Mouse (Mus musculus) forebrain, postnatal 0 days (tissue): ENCODE measurements at regions not wholly inside any gene's neighbourhood (a gene's known extent, or its start where the extent isn't known, plus 50 kb on each side); places are given as distances from the start of the nearest gene placed in this dataset.

ENCODE experiments used
- ATAC-seq: fragments of 200-750 bp; cut with Nextera tagmentation; 2 replicates; pipeline ENCODE4 v1.8.0; 2017; ENCODE audit warnings: mild to moderate bottlenecking, moderate library complexity
- DNase-seq: peaks from one replicate; pipeline ENCODE4 v3.0.0-alpha.2; 2015
- H3K27ac ChIP-seq: fragments of 300-500 bp; sonication (generic); 2 replicates; pipeline ENCODE4 v1.5.1; 2014; ENCODE audit warnings: low read depth, mild to moderate bottlenecking, antibody characterized with exemption, low read length, moderate library complexity, mixed read lengths
- H3K27me3 ChIP-seq: fragments of 300-500 bp; sonication (generic); 2 replicates; pipeline ENCODE4 v1.6.1; 2014; ENCODE audit warnings: mild to moderate bottlenecking, low read length, mixed read lengths; ENCODE audit not compliant: insufficient read depth
- H3K36me3 ChIP-seq: fragments of 300-500 bp; sonication (generic); 2 replicates; pipeline ENCODE4 v1.6.1; 2014; ENCODE audit warnings: mild to moderate bottlenecking, moderate library complexity; ENCODE audit not compliant: insufficient read depth
- H3K4me1 ChIP-seq: fragments of 300-500 bp; sonication (generic); 2 replicates; pipeline ENCODE4 v1.6.1; 2014; ENCODE audit warnings: antibody characterized with exemption; ENCODE audit not compliant: insufficient read depth
- H3K4me2 ChIP-seq: fragments of 300-500 bp; sonication (generic); 2 replicates; pipeline ENCODE4 v1.6.1; 2014; ENCODE audit warnings: low read depth, mild to moderate bottlenecking, moderate library complexity
- H3K4me3 ChIP-seq: fragments of 300-500 bp; sonication (generic); 2 replicates; pipeline ENCODE4 v1.5.1; 2014; ENCODE audit warnings: low read depth, low read length, mixed read lengths
- H3K9ac ChIP-seq: fragments of 300-500 bp; sonication (generic); 2 replicates; pipeline ENCODE4 v1.6.1; 2014; ENCODE audit warnings: mild to moderate bottlenecking
- H3K9me3 ChIP-seq: fragments of 300-500 bp; sonication (generic); 2 replicates; pipeline ENCODE4 v1.6.1; 2016; ENCODE audit warnings: low read length
- CTCF ChIP-seq: sonication (generic); IDR thresholded peaks from 2 replicates; pipeline ENCODE4 v1.5.1; 2016; ENCODE audit warnings: antibody characterized with exemption, control low read depth, low read depth
- WGBS: fragments of 180-500 bp; shearing (Covaris S2); extraction: QIAGEN DNeasy Blood & Tissue Kit; methylation state at CpG from one replicate; pipeline ENCODE4 v1.1.7; 2014; 5-methylcytosine and 5-hydroxymethylcytosine counted together

DNA sequence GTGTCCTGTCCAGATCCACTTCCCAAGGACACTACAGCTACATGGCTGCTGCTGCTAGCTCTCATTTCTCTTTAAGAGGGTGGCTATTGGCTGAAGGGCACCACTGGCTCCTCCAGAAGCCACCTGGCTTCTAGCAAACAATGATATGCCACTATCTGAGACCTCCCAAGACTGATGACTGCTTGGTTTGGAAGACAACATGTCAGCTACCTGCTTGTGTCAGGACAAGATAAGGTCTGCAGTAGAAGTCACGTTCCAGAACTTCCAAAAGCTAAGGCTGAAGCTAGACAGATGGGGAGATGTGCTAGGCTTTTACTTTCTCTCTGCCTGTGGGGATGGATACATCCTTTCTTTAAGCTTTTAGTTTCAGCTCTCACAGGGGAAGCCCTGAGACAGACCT, 528.4 kb upstream of the Fam92a start:
- no peak for DNase-seq

GRCm38 (mm10) chr4:12677814-12678213, 506.0 kb upstream of the Fam92a start:
- no peaks in the 10 kb centered on the region for H3K9me3 ChIP-seq
- DNase-seq (no peak), ATAC-seq (no peak)
- no peak overlapping the region for H3K4me3 ChIP-seq
- H3K4me1 ChIP-seq = no peaks in the 10 kb centered on the region
- H3K27ac ChIP-seq = no peak overlapping the region
- no peak for TF ChIP-seq CTCF
- no peaks in the 10 kb centered on the region for H3K27me3 ChIP-seq
- no peaks in the 10 kb centered on the region for H3K36me3 ChIP-seq
- no peak overlapping the region for H3K4me2 ChIP-seq
- WGBS = 62% methylated on average over 3 of the region's 3 CpGs
- no peak overlapping the region for H3K9ac ChIP-seq

More for the DNA sequence above, 528.4 kb upstream of the Fam92a start:
- ATAC-seq = no peak
- Histone ChIP-seq H3K27me3 (no peaks in the 10 kb centered on the region), H3K9ac (no peak overlapping the region), H3K4me2 (no peak overlapping the region), H3K27ac (no peak overlapping the region), H3K4me1 (0 out of 2 replicates have a peak, but pooled peaks cover 5% of the 10 kb centered on the region), H3K36me3 (no peaks in the 10 kb centered on the region), H3K9me3 (no peaks in the 10 kb centered on the region), H3K4me3 (no peak overlapping the region)
- TF ChIP-seq CTCF = no peak
- WGBS = 90% methylated on average over 1 of the region's 1 CpGs

- DNase-seq (no peak), ATAC-seq (no peak)
- H3K9ac ChIP-seq = no peak overlapping the region
- no peaks in the 10 kb centered on the region for H3K36me3 ChIP-seq
- no peak overlapping the region for H3K4me2 ChIP-seq
- WGBS = 49% methylated on average over 7 of the region's 7 CpGs
- H3K27me3 ChIP-seq = no peaks in the 10 kb centered on the region
- H3K27ac ChIP-seq = no peak overlapping the region
- TF ChIP-seq CTCF = no peak
- no peak overlapping the region for H3K4me3 ChIP-seq
- H3K9me3 ChIP-seq = no peaks in the 10 kb centered on the region
- no peaks in the 10 kb centered on the region for H3K4me1 ChIP-seq
Observed at GRCm38 (mm10) chr4:12671399-12671798, 499.6 kb upstream of the Fam92a start.

- H3K36me3 ChIP-seq = no peaks in the 10 kb centered on the region
- H3K9ac ChIP-seq = no peak overlapping the region
- H3K27me3 ChIP-seq = no peaks in the 10 kb centered on the region
- no peak overlapping the region for H3K4me2 ChIP-seq
- no peak overlapping the region for H3K27ac ChIP-seq
- no peaks in the 10 kb centered on the region for H3K9me3 ChIP-seq
- no peaks in the 10 kb centered on the region for H3K4me1 ChIP-seq
- DNase-seq (no peak), ATAC-seq (peak; percentile 58; the same call in 1 of the 2 replicates)
- TF ChIP-seq CTCF = no peak
- WGBS = 12% methylated on average over 2 of the region's 2 CpGs
- H3K4me3 ChIP-seq = no peak overlapping the region
Observed at GRCm38 (mm10) chr4:12663176-12663575, 491.4 kb upstream of the Fam92a start.

DNA sequence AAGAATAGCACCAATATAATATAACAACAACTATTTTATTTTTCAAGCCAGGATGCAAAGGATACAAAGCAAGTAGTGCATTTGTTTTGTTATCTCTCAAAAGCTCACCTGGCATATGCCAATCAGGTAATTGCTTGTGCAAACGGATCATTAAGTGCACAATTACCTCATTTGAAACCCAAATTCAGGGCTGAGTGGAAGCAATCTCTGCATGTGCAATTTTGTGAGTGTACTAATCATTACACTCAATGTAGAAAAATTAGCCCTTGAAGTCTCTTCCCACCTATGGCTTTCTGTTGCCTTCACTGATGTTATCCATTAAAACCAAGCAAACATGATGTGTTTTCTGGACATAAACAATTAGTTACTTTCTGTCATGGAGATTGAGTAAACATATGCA, 490.9 kb upstream of the Fam92a start:
- Histone ChIP-seq H3K4me1 (no peaks in the 10 kb centered on the region), H3K27me3 (no peaks in the 10 kb centered on the region), H3K9ac (no peak overlapping the region), H3K4me3 (no peak overlapping the region), H3K4me2 (no peak overlapping the region), H3K27ac (no peak overlapping the region), H3K36me3 (no peaks in the 10 kb centered on the region), H3K9me3 (no peaks in the 10 kb centered on the region)
- ATAC-seq = no peak
- 20% methylated on average over 1 of the region's 1 CpGs for WGBS
- no peak for DNase-seq
- TF ChIP-seq CTCF = no peak

DNA sequence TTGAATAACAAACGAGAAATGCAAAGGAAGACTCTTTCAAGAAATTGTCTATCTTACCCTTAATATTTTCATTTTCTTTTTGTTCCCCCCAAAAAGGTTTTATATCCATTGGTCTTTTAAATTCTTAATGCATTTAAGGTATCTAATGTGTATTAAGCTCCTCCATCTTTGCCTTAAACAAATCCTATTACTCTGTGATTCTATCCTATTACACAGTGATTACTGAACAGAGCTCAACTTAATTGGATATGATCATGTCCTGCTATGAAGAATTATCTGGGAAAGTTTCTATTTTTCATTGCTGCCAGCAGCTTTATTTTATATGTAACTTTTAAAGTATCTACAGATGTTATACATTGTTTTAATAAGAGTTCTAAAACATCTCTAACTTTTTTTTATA, 487.3 kb upstream of the Fam92a start:
- no peak overlapping the region for H3K4me2 ChIP-seq
- no peaks in the 10 kb centered on the region for H3K9me3 ChIP-seq
- no peak overlapping the region for H3K4me3 ChIP-seq
- H3K9ac ChIP-seq = no peak overlapping the region
- WGBS = 60% methylated on average over 1 of the region's 1 CpGs
- no peaks in the 10 kb centered on the region for H3K36me3 ChIP-seq
- DNase-seq (no peak), ATAC-seq (no peak)
- no peaks in the 10 kb centered on the region for H3K27me3 ChIP-seq
- no peak overlapping the region for H3K27ac ChIP-seq
- no peak for TF ChIP-seq CTCF
- H3K4me1 ChIP-seq = 0 out of 2 replicates have a peak, but pooled peaks cover 6% of the 10 kb centered on the region

DNA sequence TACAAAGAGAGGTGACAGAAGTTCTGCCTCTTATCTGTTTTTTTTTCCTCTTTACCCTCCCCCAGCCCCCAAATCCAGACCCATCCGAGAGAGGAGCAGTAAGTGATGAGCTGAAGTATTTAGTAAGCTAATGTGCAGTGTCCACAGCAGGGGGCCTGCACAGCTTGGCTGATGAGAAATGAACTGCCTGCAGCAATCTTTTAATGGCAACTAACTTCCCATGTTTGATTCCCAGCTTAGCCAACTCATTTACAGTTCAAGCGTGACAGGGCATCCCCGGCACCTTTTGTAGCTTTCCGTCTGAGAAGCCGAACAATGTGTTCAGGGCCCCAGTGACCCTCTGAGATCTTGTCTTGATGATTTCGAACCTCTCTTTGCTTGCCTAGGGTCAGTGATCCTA, 486.8 kb upstream of the Fam92a start:
- WGBS = 20% methylated on average over 6 of the region's 6 CpGs
- ATAC-seq = no peak
- Histone ChIP-seq H3K4me3 (no peak overlapping the region), H3K9me3 (no peaks in the 10 kb centered on the region), H3K4me1 (0 out of 2 replicates have a peak, but pooled peaks cover 6% of the 10 kb centered on the region), H3K27ac (no peak overlapping the region), H3K9ac (no peak overlapping the region), H3K27me3 (no peaks in the 10 kb centered on the region), H3K4me2 (no peak overlapping the region), H3K36me3 (no peaks in the 10 kb centered on the region)
- no peak for DNase-seq
- TF ChIP-seq CTCF = no peak

DNA sequence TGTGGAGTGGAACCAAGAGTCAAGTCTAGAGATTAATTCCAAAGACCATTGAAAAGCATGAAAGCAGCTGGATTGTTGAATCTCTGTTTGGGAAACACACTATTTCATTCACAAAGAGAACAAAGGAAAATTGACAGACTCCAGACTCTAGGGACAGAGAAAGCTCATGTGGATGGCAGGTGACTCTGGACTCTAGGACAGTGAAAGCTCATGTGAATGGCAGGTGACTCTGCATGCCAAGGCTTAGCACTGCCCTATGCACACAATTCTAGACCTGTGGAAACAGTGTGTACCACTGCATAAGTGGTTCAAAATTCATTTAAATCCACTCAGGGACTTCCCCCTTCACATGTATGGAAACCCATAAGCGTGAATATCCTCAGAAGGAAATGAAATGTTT, 486.0 kb upstream of the Fam92a start:
- no peak overlapping the region for H3K4me3 ChIP-seq
- TF ChIP-seq CTCF = no peak
- H3K36me3 ChIP-seq = no peaks in the 10 kb centered on the region
- H3K4me1 ChIP-seq = 0 out of 2 replicates have a peak, but pooled peaks cover 6% of the 10 kb centered on the region
- H3K4me2 ChIP-seq = no peak overlapping the region
- H3K9ac ChIP-seq = no peak overlapping the region
- ATAC-seq (no peak), DNase-seq (no peak)
- WGBS = 95% methylated on average over 1 of the region's 1 CpGs
- H3K27me3 ChIP-seq = no peaks in the 10 kb centered on the region
- no peak overlapping the region for H3K27ac ChIP-seq
- no peaks in the 10 kb centered on the region for H3K9me3 ChIP-seq
